Mouse (Mus musculus): Measurements from ENCODE around the gene Kmt5a.

Kmt5a gene

GRCm38 (mm10) chr5:124439447-124440093 lies at the start of gene Kmt5a:
Kmt5a (plus strand) TSS chr5:124439930.
- DNase-seq (ENCODE audit: low read depth, low spot score) = peak; percentile 77

- no peak for DNase-seq (ENCODE audit: low read depth, low spot score)
These were observed 47.3 kb upstream of the Kmt5a start for GRCm38 (mm10) chr5:124392412-124392811.

- DNase-seq (ENCODE audit: low read depth, low spot score) = no peak
These were observed 46.0 kb upstream of the Kmt5a start for GRCm38 (mm10) chr5:124393726-124394125.

GRCm38 (mm10) chr5:124410808-124411207 lies 28.9 kb upstream of the Kmt5a start:
- no peak for DNase-seq (ENCODE audit: low read depth, low spot score)

GRCm38 (mm10) chr5:124412163-124412562 lies 27.6 kb upstream of the Kmt5a start:
- no peak for DNase-seq (ENCODE audit: low read depth, low spot score)

- no peak for DNase-seq (ENCODE audit: low read depth, low spot score)
These were observed 20.8 kb upstream of the Kmt5a start for GRCm38 (mm10) chr5:124418903-124419302.

- no peak for DNase-seq (ENCODE audit: low read depth, low spot score)
These were observed 17.9 kb upstream of the Kmt5a start for GRCm38 (mm10) chr5:124421786-124422185.

GRCm38 (mm10) chr5:124424200-124424722 lies 15.5 kb upstream of the Kmt5a start:
- no peak for DNase-seq (ENCODE audit: low read depth, low spot score)

GRCm38 (mm10) chr5:124424723-124425411 lies 14.9 kb upstream of the Kmt5a start:
- no peak for DNase-seq (ENCODE audit: low read depth, low spot score)

- DNase-seq (ENCODE audit: low read depth, low spot score) = peak; percentile 96
These were observed 14.1 kb upstream of the Kmt5a start, which contains the start of gene Sbno1 for GRCm38 (mm10) chr5:124425412-124426259. Sbno1 (minus strand) TSS chr5:124426001.

GRCm38 (mm10) chr5:124426475-124427071 lies 13.2 kb upstream of the Kmt5a start:
- DNase-seq (ENCODE audit: low read depth, low spot score) = no peak

- DNase-seq (ENCODE audit: low read depth, low spot score) = no peak
These were observed 7.2 kb upstream of the Kmt5a start for GRCm38 (mm10) chr5:124432398-124433012.

- no peak for DNase-seq (ENCODE audit: low read depth, low spot score)
These were observed 6.7 kb upstream of the Kmt5a start for GRCm38 (mm10) chr5:124433048-124433447.

- DNase-seq (ENCODE audit: low read depth, low spot score) = no peak
These were observed 1.5 kb upstream of the Kmt5a start for GRCm38 (mm10) chr5:124438229-124438628.

- DNase-seq (ENCODE audit: low read depth, low spot score) = no peak
These were observed 984 bp upstream of the Kmt5a start for GRCm38 (mm10) chr5:124438746-124439145.

- DNase-seq (ENCODE audit: low read depth, low spot score) = no peak
These were observed 468 bp downstream of the Kmt5a start for GRCm38 (mm10) chr5:124440094-124440701.

- no peak for DNase-seq (ENCODE audit: low read depth, low spot score)
These were observed 2.9 kb downstream of the Kmt5a start for GRCm38 (mm10) chr5:124442628-124443027.

- no peak for DNase-seq (ENCODE audit: low read depth, low spot score)
These were observed 4.5 kb downstream of the Kmt5a start for GRCm38 (mm10) chr5:124444208-124444607.

GRCm38 (mm10) chr5:124444661-124445561 lies 5.2 kb downstream of the Kmt5a start:
- DNase-seq (ENCODE audit: low read depth, low spot score) = peak; percentile 60
